Mouse (Mus musculus): ENCODE data around the gene Pde1a.

The Pde1a gene

DNA sequence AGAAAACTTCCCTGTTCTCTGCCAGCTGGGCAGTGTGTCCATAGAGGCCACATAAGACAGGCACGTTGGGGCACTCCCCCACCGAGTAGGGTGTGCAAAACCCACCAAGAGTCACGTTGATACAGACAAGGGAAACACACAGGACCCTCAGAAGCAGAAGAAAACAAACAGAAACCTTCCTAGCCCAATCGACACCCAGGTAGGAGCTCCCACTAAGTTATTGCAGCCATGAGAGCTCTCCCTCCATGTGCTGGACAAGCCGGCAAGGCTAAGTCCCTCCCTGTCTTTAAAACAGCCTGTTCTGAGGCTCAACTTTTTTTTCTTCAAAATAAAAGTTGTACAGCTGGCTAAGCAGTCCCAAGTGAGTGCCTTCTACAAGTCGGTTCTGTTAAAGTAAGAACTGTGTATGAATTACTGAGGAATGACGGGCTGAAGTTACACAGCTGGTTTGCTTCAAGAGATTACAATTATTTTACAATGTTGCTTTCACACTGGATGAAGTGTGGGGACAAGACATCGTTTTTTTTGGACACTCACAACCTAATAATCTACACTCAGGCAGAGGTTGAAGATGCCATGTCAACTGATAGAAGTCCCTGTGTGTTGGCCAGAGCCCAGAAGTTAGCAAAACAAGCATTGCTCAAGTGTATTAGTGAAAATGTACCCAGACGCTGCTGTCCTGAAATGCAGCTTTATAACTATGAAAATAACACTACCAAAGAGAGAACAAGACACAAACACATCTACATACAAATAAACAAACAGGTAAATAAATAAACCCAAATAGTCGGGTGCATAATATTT, 90.4 kb downstream of the Pde1a start:
- DNase-seq: peak; percentile 10

DNA sequence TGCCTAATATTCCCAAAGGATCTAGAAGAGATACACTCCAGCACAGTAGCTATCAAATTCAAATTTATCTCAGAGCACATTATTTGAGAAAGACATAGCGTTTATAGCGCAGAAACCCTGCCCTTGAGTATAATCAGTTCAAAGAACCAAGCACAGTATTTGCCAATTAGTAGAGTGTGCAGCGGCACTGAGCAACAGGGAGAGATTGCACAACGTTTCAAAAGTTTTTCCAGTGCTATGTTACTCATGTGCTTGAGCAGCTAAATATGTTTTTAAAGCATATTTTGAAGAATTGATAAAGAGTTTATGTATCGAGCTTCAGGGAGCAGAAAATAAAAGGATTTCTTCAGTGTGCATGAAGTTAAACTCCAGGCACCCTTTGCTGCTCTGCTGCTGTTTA, 91.3 kb downstream of the Pde1a start:
- DNase-seq: no peak

DNA sequence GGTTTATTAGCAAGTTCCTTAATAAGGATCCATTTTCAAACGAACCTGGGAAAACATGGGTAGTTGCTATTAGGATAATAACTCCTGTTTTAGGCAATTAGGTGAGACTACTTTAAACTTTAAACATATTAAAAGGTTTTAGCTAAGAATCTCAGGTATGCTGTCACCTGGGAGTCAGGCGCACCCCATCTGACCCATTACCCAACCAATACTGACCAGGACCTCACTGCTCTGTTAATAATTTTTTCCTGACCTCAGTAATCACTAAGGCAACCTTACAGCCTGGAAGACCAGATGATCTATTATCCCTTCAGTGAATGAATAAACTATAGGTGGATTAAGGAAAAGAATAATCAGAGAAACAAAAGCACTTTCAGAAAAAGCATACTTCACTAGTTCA, 100.2 kb downstream of the Pde1a start:
- no peak for DNase-seq

DNA sequence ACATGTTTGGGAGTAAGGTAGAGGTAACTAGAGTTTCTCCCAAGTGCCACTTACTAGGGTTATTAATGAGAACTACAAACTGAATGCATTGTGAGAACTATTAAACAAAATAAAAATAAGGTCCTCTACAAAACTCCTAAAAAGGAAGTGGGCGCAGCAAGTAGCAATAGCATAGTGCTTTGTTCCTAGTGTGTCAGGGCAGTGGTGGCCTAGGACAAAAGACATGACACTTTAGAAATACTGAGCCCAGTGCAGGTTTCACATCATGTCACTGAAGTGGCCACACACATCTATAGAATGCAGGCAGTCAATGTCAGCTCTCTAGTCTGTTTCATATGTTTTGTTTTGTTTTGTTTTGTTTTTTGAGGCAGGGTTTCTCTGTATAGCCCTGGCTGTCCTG, 103.2 kb downstream of the Pde1a start:
- no peak for DNase-seq

DNA sequence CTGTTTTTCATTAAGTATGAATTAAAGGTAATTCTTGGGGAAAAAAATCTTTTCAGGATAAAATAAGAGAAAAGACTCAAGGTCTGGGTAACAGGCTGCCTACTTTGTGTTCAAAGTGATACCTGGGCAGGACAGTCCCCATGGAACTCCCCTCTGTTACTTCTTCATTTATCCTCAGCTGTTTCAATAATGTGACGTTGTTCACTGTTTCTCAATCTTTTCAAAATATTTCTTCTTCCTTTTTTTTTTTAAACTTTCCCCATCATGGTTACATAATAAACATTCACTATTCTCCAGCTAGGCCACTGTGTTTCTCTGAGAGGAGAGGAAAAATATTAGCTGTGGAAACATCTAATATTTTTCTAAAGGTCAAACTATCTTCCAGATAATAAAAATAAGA, 103.7 kb downstream of the Pde1a start:
- DNase-seq: no peak

DNA sequence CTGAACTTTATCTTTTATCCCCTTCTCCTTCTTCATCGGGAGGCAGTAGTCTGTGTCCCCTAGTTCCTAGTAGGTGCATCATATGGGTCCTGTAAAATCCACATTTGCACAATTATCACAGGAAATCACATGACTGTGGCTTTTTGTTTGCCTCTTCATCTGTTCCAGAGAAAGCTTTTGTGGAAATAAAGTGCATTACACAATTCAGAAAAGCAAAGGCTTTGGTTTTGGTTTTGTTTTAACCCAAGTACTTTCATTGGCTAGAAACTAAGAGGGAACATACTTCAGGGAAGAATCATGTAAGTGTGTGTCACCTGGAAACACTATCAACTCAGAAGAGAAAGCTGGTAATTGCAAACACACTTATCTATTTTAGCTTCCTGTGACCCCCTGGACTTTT, 104.2 kb downstream of the Pde1a start:
- no peak for DNase-seq

DNA sequence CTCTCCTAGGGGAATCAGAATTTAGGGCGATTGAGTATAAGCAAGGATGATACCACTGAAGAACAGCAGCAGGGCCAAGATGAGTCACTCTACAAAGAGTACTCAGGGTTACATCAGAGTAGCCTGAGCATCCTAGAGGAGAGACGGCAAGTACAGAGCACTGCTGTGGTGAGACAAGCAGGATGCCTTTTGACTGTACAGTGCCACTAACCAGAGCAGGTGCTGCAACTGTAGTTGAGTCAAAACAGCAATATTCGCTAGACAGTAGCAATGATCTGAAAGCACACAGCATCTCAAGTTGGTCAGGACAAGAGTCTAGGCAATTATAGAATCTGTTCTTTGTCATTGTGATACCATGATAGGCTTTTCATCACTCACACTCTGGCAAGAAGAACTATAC, 115.1 kb downstream of the Pde1a start:
- DNase-seq: no peak

DNA sequence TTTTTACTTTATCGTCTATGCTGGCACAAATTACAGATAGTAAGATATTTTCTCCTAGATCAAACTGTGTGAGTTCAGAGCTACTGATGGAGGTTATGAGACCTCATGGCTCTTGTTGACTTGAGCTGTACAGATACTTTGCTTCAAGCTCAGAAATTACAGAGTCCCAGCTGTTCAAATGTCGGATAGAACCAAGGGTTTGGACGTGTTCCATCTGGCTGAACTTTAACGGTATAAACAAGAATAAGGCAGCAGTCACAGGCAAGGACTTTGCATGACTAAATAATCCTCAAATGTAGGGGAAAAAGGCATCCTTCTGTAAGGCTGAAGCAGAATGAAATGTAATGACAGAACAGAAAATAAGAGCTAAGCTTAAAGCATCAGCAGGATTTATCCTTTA, 116.2 kb downstream of the Pde1a start:
- peak; percentile 35 for DNase-seq

DNA sequence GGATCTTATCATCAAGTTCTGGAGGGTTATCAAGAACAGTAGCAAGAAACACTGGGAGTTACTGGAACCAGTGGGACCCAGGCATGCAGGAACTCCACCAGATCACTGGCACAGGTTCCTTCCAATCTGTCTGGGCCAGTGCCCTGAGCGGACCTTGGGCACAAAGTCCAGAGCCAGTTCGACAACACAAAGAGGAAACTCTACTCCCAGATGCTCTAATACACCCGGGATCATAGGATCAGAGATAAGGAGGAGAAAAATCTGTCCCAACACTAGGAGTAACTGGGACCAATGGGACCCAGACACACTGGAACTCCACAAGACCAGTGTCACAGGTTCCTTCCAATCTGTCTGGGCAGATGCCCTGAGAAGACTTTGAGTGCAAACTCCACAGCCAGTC, 130.1 kb downstream of the Pde1a start:
- no peak for DNase-seq

DNA sequence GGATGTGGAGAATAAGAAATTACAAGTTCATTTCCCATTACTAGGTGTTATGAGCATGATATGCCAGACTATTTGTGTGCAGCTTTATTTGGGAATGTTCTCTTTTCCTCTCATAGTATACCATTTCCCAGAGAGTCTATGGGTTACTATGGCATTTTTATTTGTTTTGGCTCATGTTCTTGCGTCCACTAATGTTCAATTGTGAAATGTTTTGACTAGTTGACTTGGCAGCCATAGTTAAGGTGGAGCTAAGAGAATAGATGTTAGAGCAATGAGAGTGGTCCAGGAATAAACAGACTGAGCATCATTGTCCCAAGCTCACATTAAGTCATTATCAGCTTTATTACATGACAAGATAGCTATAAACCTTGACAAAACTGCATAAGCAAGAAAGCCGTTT, 130.8 kb downstream of the Pde1a start:
- DNase-seq: no peak

DNA sequence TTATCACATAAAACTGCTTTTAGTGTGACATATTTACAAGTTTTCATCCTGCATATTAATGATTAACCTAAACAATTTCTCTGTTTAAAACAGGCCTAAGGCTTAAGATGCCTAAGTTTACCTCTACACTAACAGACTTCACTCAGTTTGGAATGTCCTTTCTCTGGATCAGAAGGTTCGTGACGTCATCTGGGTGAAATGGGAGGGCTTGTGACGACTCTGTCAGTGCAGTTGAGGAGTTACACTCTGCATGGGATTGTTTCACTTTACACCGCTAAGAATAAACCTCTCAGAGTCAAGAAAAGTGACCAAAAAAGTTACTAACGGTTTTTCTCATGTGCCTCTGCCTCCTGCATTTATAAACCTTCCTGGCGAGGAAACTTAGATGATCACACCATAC, 137.6 kb downstream of the Pde1a start:
- DNase-seq: no peak

DNA sequence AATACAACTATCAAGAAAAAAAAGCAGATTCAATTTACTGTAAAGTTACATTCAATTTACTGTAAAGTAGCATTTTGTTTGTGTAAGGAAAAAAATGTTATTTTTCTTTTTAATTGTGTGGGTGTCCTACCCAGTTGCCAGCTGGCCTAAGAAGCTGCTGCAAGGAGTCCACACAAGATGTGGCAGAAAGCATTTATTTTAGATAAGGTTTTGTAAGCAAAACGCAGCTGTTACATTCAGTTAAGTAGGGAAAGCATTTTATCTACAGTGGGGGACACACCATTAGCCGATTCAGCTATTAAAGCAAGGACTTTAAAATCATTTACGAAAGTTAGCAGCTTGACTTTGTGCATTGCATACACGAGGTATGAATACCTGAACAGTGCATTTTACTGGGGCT, 145.5 kb downstream of the Pde1a start:
- no peak for DNase-seq

DNA sequence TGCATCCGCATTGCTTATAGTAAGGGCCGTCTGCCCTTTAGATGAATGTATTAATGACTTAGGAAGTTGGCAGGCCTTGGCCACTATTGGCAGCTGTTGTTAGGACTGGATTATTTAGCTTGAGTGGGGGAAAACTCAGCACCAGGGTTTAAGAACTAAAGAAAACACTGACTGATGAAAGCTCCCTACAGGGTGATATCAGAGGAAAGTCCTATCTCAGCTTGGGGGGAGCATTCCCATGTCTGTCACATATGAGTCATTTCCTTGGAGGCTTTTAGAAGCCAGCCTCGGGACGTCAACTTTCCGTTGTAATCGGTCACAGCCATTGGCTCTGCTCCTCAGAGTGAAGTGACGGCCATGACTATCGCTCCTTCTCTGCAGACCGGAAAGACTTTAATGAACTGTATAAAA, 146.0 kb downstream of the Pde1a start:
- DNase-seq: no peak

DNA sequence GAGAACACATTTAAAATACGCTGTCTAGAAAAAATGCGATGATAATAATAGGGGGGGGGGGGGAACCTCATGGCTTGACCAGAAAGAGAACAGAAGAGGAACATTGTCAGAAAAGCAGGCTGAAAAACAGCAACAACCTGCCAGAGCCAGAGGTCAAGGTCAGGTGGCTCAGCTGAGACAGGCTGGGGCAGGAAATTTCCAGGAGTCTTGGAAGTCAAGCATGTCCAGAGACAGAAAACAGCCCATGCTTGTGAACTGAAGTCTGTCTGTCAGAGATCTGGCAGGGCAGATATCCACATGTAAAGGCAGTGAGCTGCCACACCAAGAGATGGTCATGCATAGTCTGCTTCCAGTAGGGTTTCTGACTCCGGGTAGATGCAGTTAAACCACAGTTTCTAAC, 147.5 kb downstream of the Pde1a start:
- DNase-seq: no peak

DNA sequence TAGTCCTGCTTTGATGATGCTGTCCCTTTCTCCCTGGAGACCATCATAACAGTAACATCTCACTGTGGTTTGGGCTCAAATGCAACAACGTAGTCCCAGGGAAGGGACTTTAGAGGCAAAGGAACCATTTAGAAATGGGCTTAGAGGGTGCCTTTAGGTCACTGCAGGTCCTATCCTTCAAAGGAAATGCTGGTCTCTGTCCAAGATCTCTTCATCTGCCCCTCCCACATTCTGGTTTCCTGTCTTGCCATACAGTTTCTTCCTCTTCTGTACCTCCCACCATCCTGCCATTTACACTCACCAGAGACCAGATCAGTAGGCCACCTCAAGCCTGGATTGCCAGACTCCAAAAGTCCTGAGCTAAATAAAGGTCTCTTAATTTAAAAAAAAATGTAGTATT, 150.3 kb downstream of the Pde1a start:
- no peak for DNase-seq

DNA sequence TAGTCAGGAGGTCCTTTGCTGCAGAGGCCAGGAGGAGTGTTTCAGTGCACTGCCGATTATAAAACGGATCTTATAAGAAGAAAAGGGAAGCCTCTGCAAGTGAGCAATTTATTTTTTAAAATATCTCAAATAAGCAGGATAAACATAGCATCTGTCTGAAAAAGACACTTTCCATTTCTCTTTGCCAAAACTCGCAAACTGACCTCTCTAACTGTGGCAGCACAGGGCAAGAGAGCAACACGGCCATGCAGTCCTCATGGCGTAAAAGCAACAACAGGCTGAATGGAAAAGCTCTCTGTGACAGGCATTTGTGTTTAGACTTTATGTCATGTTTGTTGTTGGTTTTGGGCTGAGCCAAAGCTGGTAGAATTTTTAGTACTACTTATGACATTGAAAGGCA, 152.0 kb downstream of the Pde1a start:
- no peak for DNase-seq

DNA sequence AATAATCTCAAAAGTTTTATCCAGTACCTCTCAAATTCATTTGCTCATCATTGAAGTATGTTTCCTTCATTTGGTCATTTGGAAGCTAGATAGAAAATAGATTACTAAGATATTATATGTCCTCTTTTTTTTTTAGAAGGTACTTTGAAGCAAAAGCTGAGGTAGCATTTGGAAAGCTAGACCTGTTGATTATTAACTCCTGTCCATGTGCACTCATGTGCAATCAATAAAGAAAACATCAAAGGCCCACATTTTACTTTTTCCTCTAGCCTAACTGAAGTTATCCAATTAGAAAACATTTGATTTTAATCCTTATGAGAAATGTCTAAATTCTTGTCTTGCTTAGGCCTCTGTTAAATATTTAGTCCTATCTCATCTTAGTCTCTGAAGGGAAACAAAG, 153.3 kb downstream of the Pde1a start:
- DNase-seq: no peak

DNA sequence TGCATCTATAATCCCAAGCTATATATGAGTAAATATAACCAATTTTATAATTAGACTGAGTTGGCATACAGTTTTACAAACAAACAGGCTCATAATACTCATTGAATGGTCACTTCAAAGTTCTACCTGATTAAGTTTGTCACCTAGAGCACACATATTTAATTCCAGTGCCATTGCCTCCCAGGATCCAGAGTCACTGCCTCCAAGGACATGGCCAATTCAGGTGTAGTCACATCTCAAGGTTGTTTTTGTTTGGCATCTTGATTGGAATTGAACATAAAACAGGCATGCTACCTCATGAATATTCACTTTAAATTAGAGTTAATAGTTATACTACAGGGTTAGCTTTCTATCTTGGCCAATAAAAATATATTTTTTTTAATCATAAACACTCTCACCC, 157.0 kb downstream of the Pde1a start:
- no peak for DNase-seq

DNA sequence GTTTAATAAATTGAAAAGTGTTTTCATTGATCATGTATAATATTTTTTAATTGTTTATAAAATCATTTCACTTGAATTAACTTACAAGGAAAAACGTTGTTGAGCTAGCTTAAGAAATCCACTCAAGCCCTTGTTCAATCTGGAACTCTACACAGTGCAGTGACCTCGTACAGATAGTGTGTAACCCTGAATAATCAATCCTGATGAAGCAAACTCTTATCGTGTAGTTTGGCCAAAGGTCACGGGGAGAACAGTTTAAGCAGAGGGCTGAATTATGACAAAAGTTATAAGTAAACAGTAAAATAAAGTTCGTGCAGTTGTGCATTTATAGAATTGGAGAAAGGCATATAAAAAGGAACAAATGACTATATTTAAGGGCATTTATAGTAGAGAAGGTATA, 159.7 kb downstream of the Pde1a start:
- no peak for DNase-seq

DNA sequence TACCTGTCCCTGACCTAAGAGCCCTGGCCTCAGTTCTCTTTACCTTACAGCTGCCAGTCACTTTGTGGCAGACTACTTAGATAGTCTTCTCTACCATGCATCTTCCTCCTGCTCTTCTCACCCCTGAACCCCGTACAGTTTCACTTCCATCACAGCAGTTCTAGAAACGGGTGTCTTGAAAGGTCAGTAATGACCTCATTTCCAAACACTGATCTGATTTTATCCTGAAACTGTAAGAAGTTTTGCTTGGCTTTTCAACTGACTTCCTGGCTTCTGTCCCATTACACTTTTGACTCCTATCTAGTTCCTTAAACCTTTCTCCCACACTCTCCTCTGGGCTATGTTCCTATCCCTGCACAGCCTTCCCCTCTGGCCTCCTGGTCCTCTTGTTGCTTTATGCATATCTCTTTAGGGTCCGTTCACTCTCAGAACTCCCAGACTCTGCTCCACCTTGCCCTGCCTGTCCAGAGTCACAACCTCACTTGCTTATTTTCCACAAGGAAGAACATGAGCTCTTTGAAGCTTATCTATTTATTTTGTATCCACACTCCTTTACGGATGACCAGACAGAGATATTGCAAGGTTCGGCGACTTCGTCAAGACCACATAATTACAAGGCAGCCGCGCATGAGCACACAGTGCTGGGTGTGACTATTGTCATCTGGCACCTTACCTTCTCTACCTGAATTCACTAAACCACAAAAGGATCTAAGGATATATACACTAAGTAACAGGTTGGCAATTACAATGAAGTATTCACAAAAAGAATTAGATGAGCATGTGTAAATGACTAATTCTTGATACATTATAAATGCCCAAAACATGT, 162.4 kb downstream of the Pde1a start:
- DNase-seq: no peak

DNA sequence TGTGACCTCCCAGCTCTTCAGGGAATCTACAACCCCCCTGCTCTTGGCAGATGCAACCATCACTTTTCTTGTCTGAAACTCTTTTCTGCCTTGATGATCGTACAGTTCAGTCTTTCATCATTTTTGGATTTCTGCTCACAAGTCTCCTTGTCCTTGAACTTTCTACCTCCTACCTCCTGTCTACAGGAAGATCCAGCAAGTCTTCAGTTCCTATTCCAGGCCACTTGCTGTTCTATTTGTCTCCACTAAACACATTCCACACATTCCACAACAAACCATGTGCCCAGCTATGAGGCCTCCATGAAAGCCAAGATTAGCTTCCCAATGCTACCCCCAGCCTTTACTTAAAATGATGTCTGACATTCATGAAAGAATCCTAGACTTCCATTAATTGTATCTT, 163.2 kb downstream of the Pde1a start:
- DNase-seq: no peak

DNA sequence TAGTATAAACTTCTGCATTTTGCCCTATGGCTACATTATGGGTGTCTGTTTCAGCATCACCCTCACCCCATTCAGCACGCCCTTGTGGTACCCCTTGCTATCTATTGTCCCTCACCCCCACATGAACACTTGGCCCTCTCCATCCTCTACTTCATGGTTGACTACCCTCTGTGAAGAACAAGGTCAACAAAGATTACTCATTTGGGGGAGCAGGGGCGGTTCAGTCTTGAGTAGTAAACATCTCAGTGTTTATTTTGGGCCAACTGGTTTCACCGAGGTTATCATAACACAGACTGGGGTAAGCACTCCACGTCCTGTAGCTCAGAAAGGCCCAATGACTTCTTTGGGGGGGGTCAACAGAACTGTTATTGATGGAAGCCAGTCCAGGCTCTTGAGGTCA, 164.3 kb downstream of the Pde1a start:
- no peak for DNase-seq

DNA sequence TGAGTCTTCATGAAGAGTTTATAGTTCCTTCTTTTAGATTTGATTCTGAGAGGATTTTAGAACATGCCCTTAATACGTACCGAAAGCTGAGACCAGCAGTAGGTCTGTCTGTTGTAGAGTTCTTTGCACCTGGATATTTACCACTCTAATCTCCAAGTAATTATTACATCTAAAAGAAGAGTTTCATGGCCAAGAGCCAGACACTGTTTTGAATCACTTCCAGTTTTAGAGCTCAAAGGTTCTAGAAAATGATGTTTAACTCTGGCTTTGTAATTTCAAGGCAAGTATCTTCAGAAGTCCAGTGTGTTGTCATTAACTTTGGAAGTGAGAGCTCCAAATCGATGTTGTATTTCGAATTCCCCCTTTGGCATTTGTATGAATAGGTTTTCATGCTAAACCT, 167.8 kb downstream of the Pde1a start:
- no peak for DNase-seq

DNA sequence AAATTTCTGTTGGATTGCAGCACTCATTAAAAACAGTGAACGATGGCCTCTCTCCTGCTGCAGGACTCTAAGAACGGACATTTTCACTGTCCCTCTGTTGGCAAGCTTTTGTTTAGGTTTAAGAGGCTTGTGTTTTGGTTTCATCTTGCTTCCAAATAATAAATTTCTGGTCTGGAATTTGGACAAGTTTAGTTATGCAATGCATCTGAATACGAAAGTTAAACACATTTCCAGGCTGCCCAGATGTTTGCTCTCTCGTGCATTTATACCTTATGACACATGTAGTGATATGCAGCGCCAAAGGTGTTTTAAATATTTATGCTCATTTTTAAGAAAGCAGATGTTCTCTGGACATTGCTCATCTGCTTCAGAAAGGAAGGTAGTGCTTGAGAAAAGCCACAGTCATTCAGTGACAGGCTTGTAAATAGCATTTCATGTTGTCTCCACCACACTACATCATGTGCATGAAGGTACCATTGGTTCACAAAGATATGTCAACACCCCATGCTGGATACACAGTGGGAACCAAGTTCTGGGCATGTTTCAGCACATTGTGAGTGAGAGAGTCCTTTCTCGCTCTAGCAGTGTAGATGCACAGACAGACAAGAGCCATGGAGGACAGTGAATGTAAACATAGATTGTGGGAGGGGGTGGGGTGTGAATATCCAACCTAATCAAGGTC, 171.5 kb downstream of the Pde1a start:
- DNase-seq: no peak
